Comparison of ENCODE assay signal across 27 mouse cellular contexts in genomic region chr12:80928881-80929280, GRCm38 (mm10). TPM values are rescaled to one million over a fixed set of nuclear protein-coding genes. Genes with fewer than 3 reads are reported as not detected.
DNase-seq lines count a peak whose midpoint lies in the region; ATAC-seq and TF ChIP-seq lines count a peak whose summit lies in the region.
"Had no signal": no experiment of that assay in that cellular context is flagged by ENCODE, and none has a peak within 500 bp of the region (broad histone marks: within the 10 kb centered on the region; RNA-seq: fewer than 3 reads in every experiment).

No protein-coding gene starts in this region.

- no peaks in the 10 kb centered on the region for H3K9me3 ChIP-seq in kidney, embryonic 14.5 days (ENCODE audit: control insufficient read depth, low read length)
- H3K9me3 ChIP-seq in intestine, embryonic 15.5 days: no peaks in the 10 kb centered on the region
- no peaks in the 10 kb centered on the region for H3K9me3 ChIP-seq in kidney, postnatal 0 days (replicated peaks; ENCODE audit: low read length)
- no peaks in the 10 kb centered on the region for H3K9me3 ChIP-seq in liver, embryonic 13.5 days (replicated peaks)
- H3K9me3 ChIP-seq: embryonic facial prominence, embryonic 15.5 days; forebrain, embryonic 15.5 days; heart, embryonic 13.5 days; limb, embryonic 10.5 days; neural tube, embryonic 12.5 days had no signal

- H3K27me3 ChIP-seq in kidney, embryonic 14.5 days (ENCODE audit: control insufficient read depth, insufficient read depth, low read length): no peaks in the 10 kb centered on the region
- no peaks in the 10 kb centered on the region for H3K27me3 ChIP-seq in intestine, embryonic 15.5 days (replicated peaks)
- H3K27me3 ChIP-seq in kidney, postnatal 0 days (ENCODE audit: insufficient read depth, low read length): no peaks in the 10 kb centered on the region
- peaks cover 4% of the 10 kb centered on the region; the same call in 1 of the 2 replicates for H3K27me3 ChIP-seq in liver, embryonic 13.5 days
- H3K27me3 ChIP-seq: embryonic facial prominence, embryonic 15.5 days; forebrain, embryonic 15.5 days; heart, embryonic 13.5 days; neural tube, embryonic 12.5 days had no signal

- TF ChIP-seq CTCF in kidney, postnatal 0 days (IDR thresholded peaks at IDR 0.05; ENCODE audit: low read depth): no peak

- H3K4me3 ChIP-seq in kidney, embryonic 14.5 days (ENCODE audit: low read length): no peak overlapping the region
- H3K4me3 ChIP-seq in intestine, embryonic 15.5 days (replicated peaks): no peak overlapping the region
- no peak overlapping the region for H3K4me3 ChIP-seq in kidney, postnatal 0 days (replicated peaks; ENCODE audit: low read depth, low read length)
- no peak overlapping the region for H3K4me3 ChIP-seq in liver, embryonic 13.5 days (replicated peaks)
- H3K4me3 ChIP-seq: embryonic facial prominence, embryonic 15.5 days; forebrain, embryonic 15.5 days; heart, embryonic 13.5 days; limb, embryonic 10.5 days; megakaryocyte, embryonic 14.5 days; neural tube, embryonic 12.5 days had no signal

- DNase-seq in kidney, adult 11 months: peak; percentile 58
- DNase-seq in kidney, postnatal 0 days (ENCODE audit: low spot score): no peak
- no peak for DNase-seq in liver, embryonic 13.5 days
- no peak for DNase-seq in lung, postnatal 25 days (ENCODE audit: low spot score)
- no peak for DNase-seq in embryo, embryonic 10 days (ENCODE audit: low spot score)
- no peak for DNase-seq in layer of hippocampus, postnatal 10 days (ENCODE audit: low spot score in 2 of 2)
- DNase-seq: adrenal gland, postnatal 14 days; cerebellum, adult 2 months; cerebellum, postnatal 36 days; gastrocnemius, postnatal 10 days; heart, postnatal 14 days; lung, adult 18-20 months; lung, postnatal 10 days; midbrain, embryonic 14.5 days; thymus, adult 2 months; thymus, postnatal 4 days had no signal

- H3K4me2 ChIP-seq in kidney, embryonic 14.5 days (replicated peaks; ENCODE audit: low read depth, low read length): no peak overlapping the region
- no peak overlapping the region for H3K4me2 ChIP-seq in intestine, embryonic 15.5 days (replicated peaks)
- no peak overlapping the region for H3K4me2 ChIP-seq in kidney, postnatal 0 days (ENCODE audit: low read length)
- H3K4me2 ChIP-seq in liver, embryonic 13.5 days: no peak overlapping the region
- H3K4me2 ChIP-seq: embryonic facial prominence, embryonic 15.5 days; forebrain, embryonic 15.5 days; heart, embryonic 13.5 days; neural tube, embryonic 12.5 days had no signal

- no peak overlapping the region for H3K9ac ChIP-seq in kidney, embryonic 14.5 days (ENCODE audit: low read depth, low read length)
- no peak overlapping the region for H3K9ac ChIP-seq in intestine, embryonic 15.5 days
- H3K9ac ChIP-seq in kidney, postnatal 0 days (ENCODE audit: low read depth, low read length): no peak overlapping the region
- no peak overlapping the region for H3K9ac ChIP-seq in liver, embryonic 13.5 days
- H3K9ac ChIP-seq: embryonic facial prominence, embryonic 15.5 days; forebrain, embryonic 15.5 days; heart, embryonic 13.5 days; neural tube, embryonic 12.5 days had no signal

- no peaks in the 10 kb centered on the region for H3K36me3 ChIP-seq in kidney, embryonic 14.5 days (ENCODE audit: control insufficient read depth, insufficient read depth, low read length)
- no peaks in the 10 kb centered on the region for H3K36me3 ChIP-seq in intestine, embryonic 15.5 days
- H3K36me3 ChIP-seq in kidney, postnatal 0 days (ENCODE audit: insufficient read depth, low read length): no peaks in the 10 kb centered on the region
- H3K36me3 ChIP-seq in liver, embryonic 13.5 days: no peaks in the 10 kb centered on the region
- H3K36me3 ChIP-seq: embryonic facial prominence, embryonic 15.5 days; forebrain, embryonic 15.5 days; heart, embryonic 13.5 days; limb, embryonic 10.5 days; neural tube, embryonic 12.5 days had no signal

- H3K27ac ChIP-seq in kidney, embryonic 14.5 days (ENCODE audit: low read depth, low read length): no peak overlapping the region
- peak overlapping the region; percentile 44 for H3K27ac ChIP-seq in intestine, embryonic 15.5 days
- peak overlapping the region; percentile 37; the same call in 1 of the 2 replicates for H3K27ac ChIP-seq in kidney, postnatal 0 days
- peak overlapping the region; percentile 75 for H3K27ac ChIP-seq in liver, embryonic 13.5 days
- H3K27ac ChIP-seq: embryonic facial prominence, embryonic 15.5 days; forebrain, embryonic 15.5 days; heart, embryonic 13.5 days; limb, embryonic 10.5 days; neural tube, embryonic 12.5 days had no signal

- 68% methylated on average over 3 of the region's 3 CpGs for WGBS in kidney, embryonic 14.5 days
- WGBS in intestine, embryonic 15.5 days: 66% methylated on average over 3 of the region's 3 CpGs
- 64% methylated on average over 3 of the region's 3 CpGs for WGBS in kidney, postnatal 0 days
- WGBS in liver, embryonic 13.5 days (ENCODE audit: insufficient replicate concordance): 61% methylated on average over 3 of the region's 3 CpGs

- no peaks in the 10 kb centered on the region for H3K4me1 ChIP-seq in kidney, embryonic 14.5 days (ENCODE audit: control insufficient read depth, insufficient read depth, low read length)
- H3K4me1 ChIP-seq in intestine, embryonic 15.5 days (replicated peaks): peaks cover 3% of the 10 kb centered on the region; the same call in 1 of the 2 replicates
- no peaks in the 10 kb centered on the region for H3K4me1 ChIP-seq in kidney, postnatal 0 days (replicated peaks; ENCODE audit: insufficient read depth, low read length)
- peaks cover 48% of the 10 kb centered on the region for H3K4me1 ChIP-seq in liver, embryonic 13.5 days (replicated peaks)
- H3K4me1 ChIP-seq: forebrain, embryonic 15.5 days; megakaryocyte, embryonic 14.5 days; neural tube, embryonic 12.5 days had no signal

- no peak for ATAC-seq in kidney, embryonic 14.5 days (ENCODE audit: low FRiP score, low TSS enrichment)
- peak; percentile 66 for ATAC-seq in intestine, embryonic 15.5 days
- ATAC-seq in kidney, postnatal 0 days (replicated peaks; ENCODE audit: low FRiP score, low read depth): no peak
- no peak for ATAC-seq in liver, embryonic 13.5 days (ENCODE audit: low read depth)
- ATAC-seq: forebrain, embryonic 15.5 days had no signal

RNA-seq across cellular contexts. Expression of gene Srsf5, which starts 16.4 kb away (rescaled TPM):
- 332 and 349 TPM in 2 replicates for polyA plus RNA-seq in kidney, embryonic 14.5 days (2014; fragmentation: Nextera tagmentation; extraction: Ambion mirVana)
- 515 and 607 TPM in 2 replicates for polyA plus RNA-seq in intestine, embryonic 15.5 days (2015; fragmentation: Nextera tagmentation; extraction: Ambion mirVana)
- 659 and 670 TPM in 2 replicates for polyA plus RNA-seq in kidney, postnatal 0 days (2015; fragmentation: Nextera tagmentation; extraction: Ambion mirVana)
- 313 and 375 TPM in 2 replicates for polyA plus RNA-seq in liver, embryonic 13.5 days (2015; fragmentation: Nextera tagmentation; extraction: Ambion mirVana)
- total RNA-seq in layer of hippocampus, postnatal 10 days (2021): 100 to 1,000 TPM; 399 to 525 TPM

RNA-seq across cellular contexts. Expression of gene Slc10a1, which starts 39.6 kb away (rescaled TPM):
- polyA plus RNA-seq in kidney, embryonic 14.5 days (2014; fragmentation: Nextera tagmentation; extraction: Ambion mirVana): 0.37 and 0.46 TPM in 2 replicates
- 0.36 and 0.47 TPM in 2 replicates for polyA plus RNA-seq in intestine, embryonic 15.5 days (2015; fragmentation: Nextera tagmentation; extraction: Ambion mirVana)
- 1.7 and 4.0 TPM in 2 replicates for polyA plus RNA-seq in kidney, postnatal 0 days (2015; fragmentation: Nextera tagmentation; extraction: Ambion mirVana)
- 0.74 and 0.95 TPM in 2 replicates for polyA plus RNA-seq in liver, embryonic 13.5 days (2015; fragmentation: Nextera tagmentation; extraction: Ambion mirVana)
- total RNA-seq in layer of hippocampus, postnatal 10 days (2021): not detected
- total RNA-seq: granulocyte monocyte progenitor cell, adult 5-6 weeks; heart, postnatal 14 days; layer of hippocampus, adult 18-20 months; layer of hippocampus, postnatal 25 days had no signal
- polyA plus RNA-seq: cerebellum, adult 2 months had no signal
